In genomic region chr7:44809466-44809865, GRCm38 (mm10) we compare ENCODE assay signal across 27 mouse cellular contexts. TPM values are rescaled to one million over a fixed set of nuclear protein-coding genes. Genes with fewer than 3 reads are reported as not detected.
DNase-seq lines count a peak whose midpoint lies in the region; ATAC-seq and TF ChIP-seq lines count a peak whose summit lies in the region.
"Had no signal": no experiment of that assay in that cellular context is flagged by ENCODE, and none has a peak within 500 bp of the region (broad histone marks: within the 10 kb centered on the region; RNA-seq: fewer than 3 reads in every experiment).

No protein-coding gene starts in this region.

- H3K27ac ChIP-seq in heart, adult 2 months, result no peak overlapping the region
- no peak overlapping the region for H3K27ac ChIP-seq in limb, embryonic 11.5 days (replicated peaks; ENCODE audit: low read depth, low read length)
- H3K27ac ChIP-seq in limb, embryonic 10.5 days, result no peak overlapping the region
- H3K27ac ChIP-seq in liver, postnatal 0 days (ENCODE audit: low read depth), result no peak overlapping the region
- H3K27ac ChIP-seq: embryonic facial prominence, embryonic 12.5 days; forebrain, embryonic 10.5 days; forebrain, embryonic 15.5 days; hindbrain, embryonic 10.5 days; hindbrain, embryonic 15.5 days; limb, embryonic 12.5 days; liver, embryonic 13.5 days; neural tube, embryonic 13.5 days had no signal

- ATAC-seq in limb, embryonic 11.5 days (ENCODE audit: insufficient number of reproducible peaks, low FRiP score, low TSS enrichment, low read depth), result no peak
- peak; percentile 1; the same call in 1 of the 2 replicates for ATAC-seq in liver, postnatal 0 days
- ATAC-seq: forebrain, embryonic 15.5 days; inflammation-experienced regulatory T-cells, adult 6 months; midbrain, embryonic 16.5 days; Patski had no signal

- H3K4me1 ChIP-seq in heart, adult 2 months (ENCODE audit: control insufficient read depth, insufficient read depth, low read length), result 0 out of 2 replicates have a peak, but pooled peaks cover 3% of the 10 kb centered on the region
- H3K4me1 ChIP-seq in limb, embryonic 11.5 days (ENCODE audit: control insufficient read depth, insufficient read depth, low read length), result no peaks in the 10 kb centered on the region
- H3K4me1 ChIP-seq in limb, embryonic 10.5 days, result peaks cover 1% of the 10 kb centered on the region
- H3K4me1 ChIP-seq in liver, postnatal 0 days (ENCODE audit: insufficient read depth), result no peaks in the 10 kb centered on the region
- H3K4me1 ChIP-seq: embryonic facial prominence, embryonic 12.5 days; forebrain, embryonic 15.5 days; hindbrain, embryonic 15.5 days; limb, embryonic 12.5 days; neural tube, embryonic 13.5 days had no signal

- no peaks in the 10 kb centered on the region for H3K36me3 ChIP-seq in heart, adult 2 months (ENCODE audit: control insufficient read depth, insufficient read depth, low read length)
- peaks cover 3% of the 10 kb centered on the region; the same call in 1 of the 2 replicates for H3K36me3 ChIP-seq in limb, embryonic 11.5 days (ENCODE audit: control insufficient read depth, insufficient read depth, low read length)
- H3K36me3 ChIP-seq in limb, embryonic 10.5 days, result peaks cover 36% of the 10 kb centered on the region
- peaks cover 17% of the 10 kb centered on the region for H3K36me3 ChIP-seq in liver, postnatal 0 days (replicated peaks; ENCODE audit: insufficient read depth, low read length)
- H3K36me3 ChIP-seq: forebrain, embryonic 15.5 days; hindbrain, embryonic 15.5 days had no signal

- no peak overlapping the region for H3K9ac ChIP-seq in heart, adult 2 months (ENCODE audit: low read depth, low read length)
- H3K9ac ChIP-seq in limb, embryonic 11.5 days (ENCODE audit: low read length), result no peak overlapping the region
- H3K9ac ChIP-seq in liver, postnatal 0 days (replicated peaks), result no peak overlapping the region
- H3K9ac ChIP-seq: embryonic facial prominence, embryonic 12.5 days; forebrain, embryonic 15.5 days; hindbrain, embryonic 15.5 days; limb, embryonic 12.5 days; liver, embryonic 13.5 days; lung, embryonic 14.5 days; neural tube, embryonic 13.5 days had no signal

- DNase-seq in heart, adult 2 months, result peak; percentile 1 to 4
- DNase-seq in heart, postnatal 25 days (ENCODE audit: low spot score), result no peak
- DNase-seq in limb, embryonic 11.5 days (ENCODE audit: low spot score), result peak; percentile 8
- no peak for DNase-seq in limb, embryonic 10.5 days (ENCODE audit: low spot score)
- DNase-seq in testis, postnatal 10 days (ENCODE audit: low spot score), result peak; percentile 28
- no peak for DNase-seq in testis, postnatal 14 days (ENCODE audit: low spot score)
- DNase-seq in liver, postnatal 0 days, result peak; percentile 17
- no peak for DNase-seq in gastrocnemius, postnatal 14 days
- DNase-seq: adrenal gland, postnatal 10 days; cerebellum, adult 8-10 months; gastrocnemius, postnatal 36 days; kidney, adult 2 months; liver, embryonic 13.5 days; lung, embryonic 14.5 days; retina, postnatal 1 day; right cerebral cortex, postnatal 14 days had no signal

- H3K4me2 ChIP-seq in limb, embryonic 11.5 days (ENCODE audit: low read depth, severe bottlenecking), result no peak overlapping the region
- H3K4me2 ChIP-seq in liver, postnatal 0 days (ENCODE audit: low read depth, low read length), result no peak overlapping the region
- H3K4me2 ChIP-seq: embryonic facial prominence, embryonic 12.5 days; forebrain, embryonic 15.5 days; hindbrain, embryonic 15.5 days; limb, embryonic 12.5 days; liver, embryonic 13.5 days; lung, embryonic 14.5 days; midbrain, embryonic 11.5 days; neural tube, embryonic 13.5 days had no signal

- no peak overlapping the region for H3K4me3 ChIP-seq in heart, adult 2 months
- no peak overlapping the region for H3K4me3 ChIP-seq in limb, embryonic 11.5 days (ENCODE audit: low read depth, low read length)
- H3K4me3 ChIP-seq in limb, embryonic 10.5 days, result no peak overlapping the region
- no peak overlapping the region for H3K4me3 ChIP-seq in liver, postnatal 0 days (ENCODE audit: low read depth, low read length)
- H3K4me3 ChIP-seq: embryonic facial prominence, embryonic 12.5 days; forebrain, embryonic 10.5 days; forebrain, embryonic 15.5 days; hindbrain, embryonic 10.5 days; hindbrain, embryonic 15.5 days; limb, embryonic 12.5 days; liver, embryonic 13.5 days; neural tube, embryonic 13.5 days had no signal

- H3K9me3 ChIP-seq in limb, embryonic 11.5 days (ENCODE audit: control insufficient read depth, low read length), result no peaks in the 10 kb centered on the region
- no peaks in the 10 kb centered on the region for H3K9me3 ChIP-seq in limb, embryonic 10.5 days (replicated peaks)
- no peaks in the 10 kb centered on the region for H3K9me3 ChIP-seq in liver, postnatal 0 days (ENCODE audit: low read length)
- H3K9me3 ChIP-seq: embryonic facial prominence, embryonic 12.5 days; forebrain, embryonic 10.5 days; forebrain, embryonic 15.5 days; hindbrain, embryonic 10.5 days; hindbrain, embryonic 15.5 days; limb, embryonic 12.5 days; liver, embryonic 13.5 days; neural tube, embryonic 13.5 days had no signal

- TF ChIP-seq EP300 in heart, adult 2 months (IDR thresholded peaks at IDR 0.05; ENCODE audit: insufficient read depth, low read depth, low read length), result no peak
- no peak for TF ChIP-seq EP300 in liver, postnatal 0 days (IDR thresholded peaks at IDR 0.05; ENCODE audit: low read depth)

- no peaks in the 10 kb centered on the region for H3K27me3 ChIP-seq in heart, adult 2 months (ENCODE audit: control insufficient read depth, insufficient read depth, low read length)
- H3K27me3 ChIP-seq in limb, embryonic 11.5 days (ENCODE audit: control insufficient read depth, insufficient read depth, low read length), result no peaks in the 10 kb centered on the region
- no peaks in the 10 kb centered on the region for H3K27me3 ChIP-seq in limb, embryonic 10.5 days (ENCODE audit: low read depth, poor library complexity, severe bottlenecking)
- H3K27me3 ChIP-seq in liver, postnatal 0 days (ENCODE audit: insufficient read depth, low read length), result no peaks in the 10 kb centered on the region
- H3K27me3 ChIP-seq: embryonic facial prominence, embryonic 12.5 days; forebrain, embryonic 15.5 days; hindbrain, embryonic 15.5 days; neural tube, embryonic 13.5 days; Patski had no signal

- 85% methylated on average over 3 of the region's 3 CpGs for WGBS in heart, adult 2 months
- WGBS in limb, embryonic 11.5 days, result 91% methylated on average over 3 of the region's 3 CpGs
- WGBS in limb, embryonic 10.5 days, result 88% methylated on average over 3 of the region's 3 CpGs
- 74% methylated on average over 3 of the region's 3 CpGs for WGBS in liver, postnatal 0 days (ENCODE audit: insufficient replicate concordance)

- no peak for TF ChIP-seq POLR2A in heart, adult 2 months (IDR thresholded peaks at IDR 0.05; ENCODE audit: insufficient read depth, low read depth, low read length)

- no peaks in the 10 kb centered on the region for H3K79me2 ChIP-seq in heart, adult 2 months (replicated peaks; ENCODE audit: control insufficient read depth, insufficient read depth, low read length)

- no peak for TF ChIP-seq CTCF in heart, adult 2 months (IDR thresholded peaks at IDR 0.05)
- no peak for TF ChIP-seq CTCF in liver, postnatal 0 days (IDR thresholded peaks at IDR 0.05; ENCODE audit: low read depth)

- intact Hi-C loops in heart, adult 2 months (cut with DNase I), result no loop called here
- intact Hi-C loops in heart, postnatal 25 days (cut with DNase I), result no loop called here
- intact Hi-C loops in gastrocnemius, postnatal 14 days (cut with DNase I; ENCODE audit: low total_unique reads), result no loop called here

RNA-seq across cellular contexts. Expression of gene Nup62, which starts 6.4 kb away (rescaled TPM):
- 10 to 100 TPM; 27.1 to 28.0 TPM for total RNA-seq in heart, adult 2 months (2021)
- polyA plus RNA-seq in heart, adult 2 months (2012; rRNA removed), result 36.0 and 36.6 TPM in 2 replicates
- 10 to 100 TPM; 26.0 to 28.6 TPM for total RNA-seq in heart, postnatal 25 days (2021)
- polyA plus RNA-seq in limb, embryonic 11.5 days (2014; fragmentation: Nextera tagmentation; extraction: Ambion mirVana), result 81.7 and 82.6 TPM in 2 replicates
- 174 and 181 TPM in 2 replicates for polyA plus RNA-seq in limb, embryonic 10.5 days (2016; fragmentation: Nextera tagmentation; extraction: Ambion mirVana)
- polyA plus RNA-seq in liver, postnatal 0 days (2015; fragmentation: Nextera tagmentation; extraction: Ambion mirVana), result 19.6 and 21.4 TPM in 2 replicates
- 10 to 100 TPM; 21.2 to 28.1 TPM for total RNA-seq in gastrocnemius, postnatal 14 days (2021)

RNA-seq across cellular contexts. Expression of gene Il4i1, which starts 6.7 kb away (rescaled TPM):
- under 1 TPM; 0.61 to 0.70 TPM for total RNA-seq in heart, adult 2 months (2021)
- 1.3 and 1.5 TPM in 2 replicates for polyA plus RNA-seq in heart, adult 2 months (2012; rRNA removed)
- 1 to 10 TPM in 1 of 2 experiments, under 1 TPM in 1; 0.62 to 2.2 TPM for total RNA-seq in heart, postnatal 25 days (2021)
- polyA plus RNA-seq in limb, embryonic 11.5 days (2014; fragmentation: Nextera tagmentation; extraction: Ambion mirVana), result 1.1 TPM in 2 replicates
- polyA plus RNA-seq in limb, embryonic 10.5 days (2016; fragmentation: Nextera tagmentation; extraction: Ambion mirVana), result 0.89 and 0.94 TPM in 2 replicates
- polyA plus RNA-seq in liver, postnatal 0 days (2015; fragmentation: Nextera tagmentation; extraction: Ambion mirVana), result 0.83 and 1.0 TPM in 2 replicates
- total RNA-seq in gastrocnemius, postnatal 14 days (2021), result 1 to 10 TPM; 2.3 to 2.6 TPM

RNA-seq across cellular contexts. Expression of gene Atf5, which starts 7.0 kb away (rescaled TPM):
- total RNA-seq in heart, adult 2 months (2021), result 10 to 100 TPM; 60.2 to 63.4 TPM
- 42.3 and 73.6 TPM in 2 replicates for polyA plus RNA-seq in heart, adult 2 months (2012; rRNA removed)
- total RNA-seq in heart, postnatal 25 days (2021), result 10 to 100 TPM; 63.7 to 64.5 TPM
- polyA plus RNA-seq in limb, embryonic 11.5 days (2014; fragmentation: Nextera tagmentation; extraction: Ambion mirVana), result 2.1 and 2.3 TPM in 2 replicates
- polyA plus RNA-seq in limb, embryonic 10.5 days (2016; fragmentation: Nextera tagmentation; extraction: Ambion mirVana), result 3.1 and 3.4 TPM in 2 replicates
- 66.6 and 72.5 TPM in 2 replicates for polyA plus RNA-seq in liver, postnatal 0 days (2015; fragmentation: Nextera tagmentation; extraction: Ambion mirVana)
- total RNA-seq in gastrocnemius, postnatal 14 days (2021), result 10 to 100 TPM; 54.5 to 62.2 TPM

RNA-seq across cellular contexts. Expression of gene Akt1s1, which starts 39.3 kb away (rescaled TPM):
- 10 to 100 TPM; 62.6 to 72.8 TPM for total RNA-seq in heart, adult 2 months (2021)
- polyA plus RNA-seq in heart, adult 2 months (2012; rRNA removed), result 53.8 and 63.0 TPM in 2 replicates
- total RNA-seq in heart, postnatal 25 days (2021), result 10 to 100 TPM; 61.8 to 75.9 TPM
- polyA plus RNA-seq in limb, embryonic 11.5 days (2014; fragmentation: Nextera tagmentation; extraction: Ambion mirVana), result 38.6 and 63.4 TPM in 2 replicates
- polyA plus RNA-seq in limb, embryonic 10.5 days (2016; fragmentation: Nextera tagmentation; extraction: Ambion mirVana), result 96.4 and 99.6 TPM in 2 replicates
- 36.9 and 38.6 TPM in 2 replicates for polyA plus RNA-seq in liver, postnatal 0 days (2015; fragmentation: Nextera tagmentation; extraction: Ambion mirVana)
- 10 to 100 TPM; 85.9 to 86.7 TPM for total RNA-seq in gastrocnemius, postnatal 14 days (2021)

RNA-seq across cellular contexts. Expression of gene Tbc1d17, which starts 39.4 kb away (rescaled TPM):
- 10 to 100 TPM; 29.6 to 46.6 TPM for total RNA-seq in heart, adult 2 months (2021)
- polyA plus RNA-seq in heart, adult 2 months (2012; rRNA removed), result 56.0 and 61.9 TPM in 2 replicates
- total RNA-seq in heart, postnatal 25 days (2021), result 10 to 100 TPM; 44.3 to 47.0 TPM
- polyA plus RNA-seq in limb, embryonic 11.5 days (2014; fragmentation: Nextera tagmentation; extraction: Ambion mirVana), result 60.9 and 69.0 TPM in 2 replicates
- polyA plus RNA-seq in limb, embryonic 10.5 days (2016; fragmentation: Nextera tagmentation; extraction: Ambion mirVana), result 71.4 and 75.2 TPM in 2 replicates
- 28.2 and 30.5 TPM in 2 replicates for polyA plus RNA-seq in liver, postnatal 0 days (2015; fragmentation: Nextera tagmentation; extraction: Ambion mirVana)
- 10 to 100 TPM; 28.2 to 38.9 TPM for total RNA-seq in gastrocnemius, postnatal 14 days (2021)

Comparison
In these comparisons a context has a peak if more than half of its experiments do, and no peak if none do; other contexts are left out.
1. DNase-seq: peak in heart, adult 2 months (2 of 2), limb, embryonic 11.5 days (single experiment), testis, postnatal 10 days (single experiment) and liver, postnatal 0 days (single experiment); none in heart, postnatal 25 days (single experiment), limb, embryonic 10.5 days (single experiment), testis, postnatal 14 days (single experiment) and gastrocnemius, postnatal 14 days (single experiment).